Comparison of ENCODE assay signal across 10 mouse cellular contexts in the genomic region with DNA sequence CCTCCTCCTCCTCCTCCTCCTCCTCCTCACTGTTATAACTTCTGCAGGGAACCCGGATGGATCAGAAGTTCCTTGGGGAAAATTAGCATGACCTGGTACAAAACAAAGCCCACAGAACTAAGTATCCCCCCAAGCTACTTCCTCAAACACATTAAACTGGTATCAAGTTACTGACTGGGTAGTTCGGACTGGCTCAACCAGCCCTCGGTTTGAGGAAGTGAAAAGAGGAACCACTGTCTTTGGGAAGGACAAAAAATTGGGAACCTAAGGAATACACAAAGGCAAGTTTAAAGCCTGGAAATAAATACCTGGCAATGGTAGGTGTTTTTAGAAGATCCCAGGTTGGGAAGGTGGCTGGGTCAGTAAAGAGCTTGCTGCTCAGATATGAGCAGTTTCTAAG. TPM values are rescaled to one million over a fixed set of nuclear protein-coding genes. Genes with fewer than 3 reads are reported as not detected.
A peak's percentile ranks its signal among the peaks of the same experiment; 100 is the strongest.
DNase-seq lines count a peak whose midpoint lies in the region; ATAC-seq and TF ChIP-seq lines count a peak whose summit lies in the region.
"Had no signal": no experiment of that assay in that cellular context is flagged by ENCODE, and none has a peak within 500 bp of the region (broad histone marks: within the 10 kb centered on the region; RNA-seq: fewer than 3 reads in every experiment).

No protein-coding gene starts in this region.

- peaks cover 43% of the 10 kb centered on the region for H3K4me1 ChIP-seq in lung, embryonic 14.5 days (ENCODE audit: insufficient read depth)
- H3K4me1 ChIP-seq in embryonic facial prominence, embryonic 14.5 days (ENCODE audit: control insufficient read depth, insufficient read depth, low read length), result peaks cover 54% of the 10 kb centered on the region
- H3K4me1 ChIP-seq in forebrain, embryonic 13.5 days, result peaks cover 23% of the 10 kb centered on the region

- peak overlapping the region; percentile 74 for H3K27ac ChIP-seq in gastrocnemius, adult 2 months
- peak overlapping the region; percentile 80 for H3K27ac ChIP-seq in lung, embryonic 14.5 days (ENCODE audit: low read depth)
- H3K27ac ChIP-seq in embryonic facial prominence, embryonic 14.5 days (replicated peaks; ENCODE audit: low read depth, low read length), result peak overlapping the region; percentile 62; the same call in 1 of the 2 replicates
- no peak overlapping the region for H3K27ac ChIP-seq in forebrain, embryonic 13.5 days
- H3K27ac ChIP-seq: hindbrain, embryonic 14.5 days had no signal

- TF ChIP-seq CTCF in gastrocnemius, adult 2 months (IDR thresholded peaks at IDR 0.05), result no peak
- no peak for TF ChIP-seq CTCF in lung, embryonic 14.5 days (IDR thresholded peaks at IDR 0.05; ENCODE audit: low read depth)

- no peaks in the 10 kb centered on the region for H3K27me3 ChIP-seq in lung, embryonic 14.5 days (ENCODE audit: insufficient read depth, low read length)
- H3K27me3 ChIP-seq in embryonic facial prominence, embryonic 14.5 days (replicated peaks; ENCODE audit: control insufficient read depth, insufficient read depth, low read length), result no peaks in the 10 kb centered on the region
- no peaks in the 10 kb centered on the region for H3K27me3 ChIP-seq in forebrain, embryonic 13.5 days

- H3K36me3 ChIP-seq in lung, embryonic 14.5 days (ENCODE audit: insufficient read depth), result no peaks in the 10 kb centered on the region
- no peaks in the 10 kb centered on the region for H3K36me3 ChIP-seq in embryonic facial prominence, embryonic 14.5 days (ENCODE audit: control insufficient read depth, insufficient read depth, low read length)
- no peaks in the 10 kb centered on the region for H3K36me3 ChIP-seq in forebrain, embryonic 13.5 days (ENCODE audit: poor library complexity, severe bottlenecking)

- intact Hi-C loops in gastrocnemius, adult 2 months (cut with DNase I), result loop anchor here (10.0 kb wide), 1 partner anchor 245 kb away; no protein-coding TSS in a partner anchor

- 2% methylated on average over 2 of the region's 3 CpGs for WGBS in lung, embryonic 14.5 days
- 2% methylated on average over 3 of the region's 3 CpGs for WGBS in embryonic facial prominence, embryonic 14.5 days
- WGBS in forebrain, embryonic 13.5 days, result 13% methylated on average over 3 of the region's 3 CpGs

- H3K4me2 ChIP-seq in lung, embryonic 14.5 days, result peak overlapping the region; percentile 46
- peak overlapping the region; percentile 32 for H3K4me2 ChIP-seq in embryonic facial prominence, embryonic 14.5 days (ENCODE audit: low read depth, low read length)
- no peak overlapping the region for H3K4me2 ChIP-seq in forebrain, embryonic 13.5 days

- DNase-seq in gastrocnemius, adult 2 months, result no peak
- no peak for DNase-seq in gastrocnemius, adult 8-10 months (ENCODE audit: low spot score in 2 of 2)
- DNase-seq in lung, embryonic 14.5 days, result no peak
- DNase-seq in lung, postnatal 10 days, result no peak
- no peak for DNase-seq in embryonic facial prominence, embryonic 14.5 days (ENCODE audit: low spot score)
- DNase-seq in left cerebral cortex, adult 8-10 months (ENCODE audit: low spot score in 2 of 2), result no peak

- H3K9me3 ChIP-seq in lung, embryonic 14.5 days (ENCODE audit: low read depth, low read length), result no peaks in the 10 kb centered on the region
- H3K9me3 ChIP-seq in embryonic facial prominence, embryonic 14.5 days (ENCODE audit: control insufficient read depth, low read length), result no peaks in the 10 kb centered on the region
- no peaks in the 10 kb centered on the region for H3K9me3 ChIP-seq in forebrain, embryonic 13.5 days (replicated peaks)

- peak overlapping the region; percentile 39; the same call in 1 of the 2 replicates for H3K4me3 ChIP-seq in gastrocnemius, adult 2 months
- H3K4me3 ChIP-seq in lung, embryonic 14.5 days (ENCODE audit: low read depth, low read length), result no peak overlapping the region
- H3K4me3 ChIP-seq in embryonic facial prominence, embryonic 14.5 days (ENCODE audit: low read depth, low read length), result no peak overlapping the region
- no peak overlapping the region for H3K4me3 ChIP-seq in forebrain, embryonic 13.5 days

- H3K9ac ChIP-seq in lung, embryonic 14.5 days, result no peak overlapping the region
- no peak overlapping the region for H3K9ac ChIP-seq in embryonic facial prominence, embryonic 14.5 days (ENCODE audit: low read depth, low read length)
- H3K9ac ChIP-seq in forebrain, embryonic 13.5 days, result no peak overlapping the region
- H3K9ac ChIP-seq: hindbrain, embryonic 14.5 days had no signal

- ATAC-seq in lung, embryonic 14.5 days (ENCODE audit: insufficient read depth), result no peak
- ATAC-seq in embryonic facial prominence, embryonic 14.5 days (ENCODE audit: low read depth), result no peak
- peak; percentile 50 for ATAC-seq in monocyte, adult 5-6 weeks (replicated peaks; ENCODE audit: insufficient number of reproducible peaks, low FRiP score, low TSS enrichment, poor library complexity, severe bottlenecking)
- no peak for ATAC-seq in forebrain, embryonic 13.5 days

RNA-seq across cellular contexts. Expression of a gene that starts 15.0 kb away (rescaled TPM):
- total RNA-seq in gastrocnemius, adult 2 months (2021), result not detected
- not detected for total RNA-seq in gastrocnemius, adult 8-10 months (2022)
- 0.13 and 0.22 TPM in 2 replicates for polyA plus RNA-seq in lung, embryonic 14.5 days (2014; fragmentation: Nextera tagmentation; extraction: Ambion mirVana)
- polyA plus RNA-seq in embryonic facial prominence, embryonic 14.5 days (2014; fragmentation: Nextera tagmentation; extraction: Ambion mirVana), result 2.0 and 4.3 TPM in 2 replicates
- 2.0 TPM in 1 of 3 replicates, not detected in the others for total RNA-seq in monocyte, adult 5-6 weeks (2017)
- total RNA-seq in left cerebral cortex, adult 8-10 months (2022), result 1 to 10 TPM in 3 of 4 experiments, under 1 TPM in 1; 0.66 to 1.9 (median 1.4) TPM
- 0.45 and 0.79 TPM in 2 replicates for polyA plus RNA-seq in forebrain, embryonic 13.5 days (2015; fragmentation: Nextera tagmentation; extraction: Ambion mirVana)
- polyA plus RNA-seq: spleen, adult 2 months had no signal
